Mouse (Mus musculus): ENCODE results near the gene Rce1. TPM values are rescaled to one million over a fixed set of nuclear protein-coding genes. Genes with fewer than 3 reads are reported as not detected.
"Not testable (repeated sequence)": the region's sequence is repeated elsewhere in the genome, so short reads cannot be mapped to it uniquely, and the experiment has no call there.

Rce1 gene
- total RNA-seq, 4 experiments from 2014 or later: 3.2 to 7.5 (median 4.0) TPM

GRCm38 (mm10) chr19:4613464-4614304, 11.8 kb downstream of the Rce1 start:
- DNase-seq (ENCODE audit: low spot score in 2 of 2): no peak

GRCm38 (mm10) chr19:4612181-4612961, 13.1 kb downstream of the Rce1 start:
- no peak for DNase-seq (ENCODE audit: low spot score in 2 of 2)

- DNase-seq (ENCODE audit: low spot score in 2 of 2): peak in 1 of 2 experiments; percentile 72
These were observed 15.3 kb downstream of the Rce1 start for GRCm38 (mm10) chr19:4610109-4610508.

GRCm38 (mm10) chr19:4608511-4608910, 16.9 kb downstream of the Rce1 start:
- DNase-seq (ENCODE audit: low spot score in 2 of 2): no peak

DNA sequence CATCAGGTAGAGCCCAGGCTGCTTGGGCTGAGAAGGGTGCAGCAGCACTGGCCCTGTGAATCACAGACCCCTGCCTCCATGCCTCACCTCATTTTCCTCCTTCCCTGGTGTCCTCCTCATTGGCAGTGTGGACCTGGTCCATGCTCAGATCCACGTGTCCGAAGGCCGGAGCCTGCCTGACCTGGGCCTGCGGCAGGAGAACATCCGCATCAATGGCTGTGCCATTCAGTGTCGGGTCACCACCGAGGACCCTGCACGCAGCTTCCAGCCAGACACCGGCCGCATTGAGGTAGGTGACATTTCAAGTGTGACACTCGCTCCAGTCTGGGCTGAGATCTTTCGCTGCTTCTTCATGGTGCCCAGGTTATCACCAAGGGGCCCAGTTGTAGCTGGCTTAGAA, 18.0 kb downstream of the Rce1 start:
- DNase-seq (ENCODE audit: low spot score in 2 of 2): no peak

- no peak for DNase-seq (ENCODE audit: low spot score in 2 of 2)
These were observed 19.8 kb downstream of the Rce1 start for GRCm38 (mm10) chr19:4605654-4606053.

GRCm38 (mm10) chr19:4603801-4604723, 21.4 kb downstream of the Rce1 start:
- no peak for DNase-seq (ENCODE audit: low spot score in 2 of 2)

GRCm38 (mm10) chr19:4602459-4602858, 23.0 kb downstream of the Rce1 start:
- no peak for DNase-seq (ENCODE audit: low spot score in 2 of 2)

DNA sequence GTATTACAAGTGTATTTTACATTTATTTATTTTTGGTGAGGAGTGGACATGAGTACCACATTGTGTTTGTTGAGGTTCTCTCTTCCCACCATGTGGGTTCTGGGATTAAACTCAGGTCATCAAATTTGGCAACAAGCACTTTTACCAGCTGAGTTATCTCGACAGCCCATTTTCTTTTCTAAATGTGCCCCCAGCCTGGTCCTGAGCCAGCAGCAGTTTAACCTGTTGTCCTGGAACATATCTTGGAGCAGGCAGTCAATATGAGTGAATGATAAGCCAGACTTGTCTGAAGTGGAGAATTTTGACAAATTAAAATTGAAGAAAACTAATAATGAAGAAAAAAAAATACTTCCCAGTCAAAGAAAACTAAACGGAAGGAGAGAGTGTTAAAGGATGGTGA, 29.4 kb downstream of the Rce1 start:
- DNase-seq (ENCODE audit: low spot score in 2 of 2): no peak

DNA sequence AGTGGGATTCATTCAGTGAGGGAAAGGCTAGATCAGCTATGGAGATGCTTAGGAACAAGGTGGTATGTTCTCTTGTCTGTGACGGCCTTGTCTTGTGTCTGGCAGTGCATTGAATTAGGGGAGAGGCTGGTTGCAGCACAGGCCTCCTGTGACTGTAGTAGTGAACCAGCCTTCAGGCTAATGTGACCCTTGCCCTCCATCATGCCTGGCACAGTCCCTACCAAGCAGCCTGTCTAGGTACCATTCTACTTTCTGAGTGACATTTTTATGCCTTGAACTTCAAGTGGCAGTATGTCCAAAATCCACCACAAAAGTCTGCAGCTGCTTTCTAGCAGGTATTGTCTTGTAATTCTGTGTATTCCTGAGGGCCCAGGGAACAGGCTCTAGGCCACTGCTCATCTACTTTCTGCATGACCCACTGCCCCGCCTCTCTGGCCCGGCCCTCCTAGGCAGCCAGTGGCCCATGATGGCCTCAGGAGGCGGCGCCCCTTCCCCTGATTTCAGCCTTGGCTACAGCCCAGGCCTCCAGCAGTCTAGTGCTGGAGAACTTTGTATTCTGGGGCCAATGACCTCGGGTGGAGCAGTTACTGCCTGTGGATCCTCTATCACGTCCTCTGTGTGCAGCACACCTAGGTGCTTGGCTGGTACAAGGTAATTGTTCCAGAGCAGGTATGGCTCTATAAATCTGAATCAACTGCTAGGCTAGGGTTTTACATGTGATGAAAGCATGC, 31.5 kb downstream of the Rce1 start:
- DNase-seq (ENCODE audit: low spot score in 2 of 2): no peak

DNA sequence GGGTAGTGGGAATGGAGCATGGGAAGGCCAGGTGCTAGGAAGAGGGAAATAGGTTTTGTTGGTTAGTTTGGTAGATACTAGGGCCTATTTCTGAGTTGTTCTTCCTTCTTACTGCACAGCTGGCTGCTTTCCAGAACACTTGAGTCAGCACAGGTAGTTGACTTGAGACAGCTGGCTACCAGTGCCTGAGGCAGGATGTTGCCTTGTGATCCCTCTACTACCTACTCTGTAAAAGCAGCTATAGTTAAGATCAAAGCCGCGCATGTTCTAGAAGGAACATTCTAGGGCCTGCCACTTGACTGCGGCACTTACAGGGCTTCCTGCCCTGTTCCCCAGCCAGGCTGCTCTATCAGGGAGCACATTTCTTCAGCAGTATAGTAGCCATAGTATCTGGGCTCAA, 35.4 kb downstream of the Rce1 start:
- no peak for DNase-seq (ENCODE audit: low spot score in 2 of 2)

- no peak for DNase-seq (ENCODE audit: low spot score in 2 of 2)
These were observed 36.4 kb downstream of the Rce1 start for GRCm38 (mm10) chr19:4589081-4589480.

DNA sequence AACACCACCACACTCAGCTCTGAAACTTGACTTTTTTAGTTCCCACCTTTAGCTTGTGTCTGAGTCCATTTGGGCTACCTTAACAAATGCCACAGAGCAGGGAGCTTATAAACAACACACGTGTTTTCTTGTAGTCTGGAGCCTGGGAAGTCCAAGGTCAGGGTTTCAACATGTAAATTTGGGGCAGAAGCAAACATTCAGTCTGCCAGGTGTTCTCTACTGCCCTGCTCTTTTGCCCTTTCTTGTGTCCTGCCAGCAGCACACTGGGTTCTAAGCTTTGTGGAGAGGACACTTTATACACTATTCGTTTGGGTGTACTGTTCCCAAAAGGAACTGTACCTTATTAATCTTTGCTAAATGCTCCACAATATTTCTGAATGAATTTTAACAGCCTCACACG, 37.0 kb downstream of the Rce1 start:
- no peak for DNase-seq (ENCODE audit: low spot score in 2 of 2)

DNA sequence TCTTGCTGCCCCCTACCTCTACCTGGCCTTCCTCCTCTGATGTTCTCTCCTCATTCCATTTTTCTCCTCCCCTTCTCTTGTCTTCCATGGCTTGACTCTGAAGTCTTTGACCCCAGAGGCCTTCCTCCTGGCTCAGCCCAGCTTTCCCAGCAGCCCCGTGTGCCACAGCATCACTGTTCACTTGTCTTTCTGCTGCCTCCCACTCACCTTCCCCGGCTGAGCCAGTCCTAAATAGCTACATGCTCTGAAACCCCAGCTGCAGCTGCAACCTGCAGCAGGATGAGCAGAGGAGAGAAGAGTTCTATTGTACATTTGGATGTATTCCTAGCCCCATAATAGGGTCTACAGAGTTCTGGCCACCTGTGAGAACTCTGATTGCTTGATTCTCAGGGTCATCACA, 38.0 kb downstream of the Rce1 start:
- DNase-seq (ENCODE audit: low spot score in 2 of 2): no peak

DNA sequence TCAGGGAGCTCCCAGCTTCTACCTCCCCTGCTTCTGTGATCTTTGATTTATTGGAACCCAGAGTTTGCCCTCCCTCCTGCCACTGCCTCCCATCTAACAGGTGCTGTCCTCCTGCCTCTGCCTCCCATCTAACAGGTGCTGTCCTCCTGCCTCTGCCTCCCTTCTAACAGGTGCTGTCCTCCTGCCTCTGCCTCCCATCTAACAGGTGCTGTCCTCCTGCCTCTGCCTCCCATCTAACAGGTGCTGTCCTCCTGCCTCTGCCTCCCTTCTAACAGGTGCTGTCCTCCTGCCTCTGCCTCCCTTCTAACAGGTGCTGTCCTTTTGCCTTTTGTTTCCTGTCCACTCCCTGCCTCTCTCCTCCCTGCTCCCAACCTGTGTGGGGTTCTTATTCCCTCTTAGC, 38.7 kb downstream of the Rce1 start:
- DNase-seq (ENCODE audit: low spot score in 2 of 2): not testable (repeated sequence)

- DNase-seq (ENCODE audit: low spot score in 2 of 2): no peak
These were observed 41.6 kb downstream of the Rce1 start for GRCm38 (mm10) chr19:4583856-4584255.

DNA sequence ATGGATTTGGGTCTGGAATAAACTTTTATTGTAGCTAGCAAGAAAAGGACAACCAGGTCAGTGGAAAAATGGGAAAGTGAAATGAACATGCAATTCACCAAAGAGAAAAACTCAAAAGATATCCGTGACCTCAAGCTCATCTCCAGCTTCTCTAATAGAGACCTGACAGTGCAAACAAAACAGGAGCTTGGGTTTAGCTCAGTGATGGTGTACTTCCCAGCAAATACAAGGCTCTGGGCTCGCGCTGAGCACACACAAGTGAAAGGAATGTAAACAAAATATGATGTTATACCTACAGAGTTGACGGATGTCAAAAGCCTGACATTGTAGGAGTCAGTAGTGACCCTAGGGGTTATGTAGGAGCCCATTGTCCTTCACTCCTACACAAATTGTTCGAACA, 46.1 kb downstream of the Rce1 start:
- DNase-seq (ENCODE audit: low spot score in 2 of 2): no peak

DNA sequence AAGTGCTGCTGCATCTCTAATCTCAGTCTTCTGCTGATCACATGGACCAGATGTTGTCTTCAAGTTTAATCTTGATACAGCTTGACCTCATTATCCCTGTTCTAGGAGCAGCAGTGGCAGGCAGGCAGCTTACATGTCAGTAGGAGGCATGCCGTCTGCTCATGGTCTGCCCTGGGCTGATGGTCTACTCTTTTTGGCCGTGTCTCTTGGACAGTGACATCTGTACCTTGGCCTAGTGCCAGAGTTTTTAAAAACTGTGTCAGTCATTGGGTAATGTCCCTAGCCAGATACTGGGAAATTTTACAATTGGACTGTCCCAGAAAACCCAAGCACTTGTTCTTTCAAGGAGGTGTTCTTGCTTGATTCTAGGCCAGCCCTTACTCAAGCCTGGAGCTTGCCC, 46.6 kb downstream of the Rce1 start:
- peak; percentile 24 to 38 for DNase-seq (ENCODE audit: low spot score in 2 of 2)

- DNase-seq (ENCODE audit: low spot score in 2 of 2): no peak
These were observed 52.2 kb downstream of the Rce1 start for GRCm38 (mm10) chr19:4573241-4573640.

Measured in gastrocnemius, adult 8-10 months (tissue).